Mouse (Mus musculus): ENCODE measurements around the gene Tnfrsf1a. TPM values are rescaled to one million over a fixed set of nuclear protein-coding genes. Genes with fewer than 3 reads are reported as not detected.

Tnfrsf1a gene
- polyA plus RNA-seq, 1 experiment: 21.0 TPM

- Histone ChIP-seq H3K36me3 (ENCODE audit: control insufficient read depth, insufficient read depth, low read length) (no peaks in the 10 kb centered on the region), H3K27me3 (ENCODE audit: control insufficient read depth, insufficient read depth, low read length) (no peaks in the 10 kb centered on the region), H3K4me3 (ENCODE audit: control insufficient read depth, low read depth, low read length) (no peak overlapping the region), H3K27ac (ENCODE audit: control insufficient read depth, insufficient read depth, low read depth, low read length) (no peak overlapping the region), H3K4me1 (ENCODE audit: control insufficient read depth, insufficient read depth, low read length) (peaks cover 15% of the 10 kb centered on the region)
- no peak for TF ChIP-seq POLR2A (IDR thresholded peaks at IDR 0.05; ENCODE audit: control insufficient read depth, low read depth, low read length)
- no peak for TF ChIP-seq CTCF (IDR thresholded peaks at IDR 0.05; ENCODE audit: control insufficient read depth, insufficient read depth, insufficient replicate concordance, low read depth, low read length)
These were observed 13.9 kb downstream of the Tnfrsf1a start for GRCm38 (mm10) chr6:125363021-125363420.

GRCm38 (mm10) chr6:125363451-125364242 is 14.5 kb downstream of the Tnfrsf1a start:
- TF ChIP-seq POLR2A (IDR thresholded peaks at IDR 0.05; ENCODE audit: control insufficient read depth, low read depth, low read length): no peak
- no peak for TF ChIP-seq CTCF (IDR thresholded peaks at IDR 0.05; ENCODE audit: control insufficient read depth, insufficient read depth, insufficient replicate concordance, low read depth, low read length)
- Histone ChIP-seq H3K4me1 (ENCODE audit: control insufficient read depth, insufficient read depth, low read length) (peaks cover 15% of the 10 kb centered on the region), H3K27me3 (ENCODE audit: control insufficient read depth, insufficient read depth, low read length) (no peaks in the 10 kb centered on the region), H3K36me3 (ENCODE audit: control insufficient read depth, insufficient read depth, low read length) (no peaks in the 10 kb centered on the region), H3K4me3 (ENCODE audit: control insufficient read depth, low read depth, low read length) (no peak overlapping the region), H3K27ac (ENCODE audit: control insufficient read depth, insufficient read depth, low read depth, low read length) (no peak overlapping the region)

- Histone ChIP-seq H3K4me1 (ENCODE audit: control insufficient read depth, insufficient read depth, low read length) (peaks cover 15% of the 10 kb centered on the region), H3K27me3 (ENCODE audit: control insufficient read depth, insufficient read depth, low read length) (no peaks in the 10 kb centered on the region), H3K4me3 (ENCODE audit: control insufficient read depth, low read depth, low read length) (no peak overlapping the region), H3K27ac (ENCODE audit: control insufficient read depth, insufficient read depth, low read depth, low read length) (no peak overlapping the region), H3K36me3 (ENCODE audit: control insufficient read depth, insufficient read depth, low read length) (no peaks in the 10 kb centered on the region)
- TF ChIP-seq CTCF (IDR thresholded peaks at IDR 0.05; ENCODE audit: control insufficient read depth, insufficient read depth, insufficient replicate concordance, low read depth, low read length): 0 out of 2 replicates have a peak, but pooled peaks have one; percentile 15
- no peak for TF ChIP-seq POLR2A (IDR thresholded peaks at IDR 0.05; ENCODE audit: control insufficient read depth, low read depth, low read length)
These were observed 15.3 kb downstream of the Tnfrsf1a start for GRCm38 (mm10) chr6:125364448-125364847.

- Histone ChIP-seq H3K27me3 (ENCODE audit: control insufficient read depth, insufficient read depth, low read length) (no peaks in the 10 kb centered on the region), H3K27ac (ENCODE audit: control insufficient read depth, insufficient read depth, low read depth, low read length) (no peak overlapping the region), H3K36me3 (ENCODE audit: control insufficient read depth, insufficient read depth, low read length) (no peaks in the 10 kb centered on the region), H3K4me1 (ENCODE audit: control insufficient read depth, insufficient read depth, low read length) (peaks cover 15% of the 10 kb centered on the region), H3K4me3 (ENCODE audit: control insufficient read depth, low read depth, low read length) (no peak overlapping the region)
- no peak for TF ChIP-seq CTCF (IDR thresholded peaks at IDR 0.05; ENCODE audit: control insufficient read depth, insufficient read depth, insufficient replicate concordance, low read depth, low read length)
- no peak for TF ChIP-seq POLR2A (IDR thresholded peaks at IDR 0.05; ENCODE audit: control insufficient read depth, low read depth, low read length)
These were observed 16.4 kb downstream of the Tnfrsf1a start for GRCm38 (mm10) chr6:125365522-125365921.

GRCm38 (mm10) chr6:125366133-125366532 is 17.0 kb downstream of the Tnfrsf1a start:
- H3K4me3 ChIP-seq (ENCODE audit: control insufficient read depth, low read depth, low read length): no peak overlapping the region
- no peaks in the 10 kb centered on the region for H3K36me3 ChIP-seq (ENCODE audit: control insufficient read depth, insufficient read depth, low read length)
- TF ChIP-seq CTCF (IDR thresholded peaks at IDR 0.05; ENCODE audit: control insufficient read depth, insufficient read depth, insufficient replicate concordance, low read depth, low read length) (no peak), POLR2A (IDR thresholded peaks at IDR 0.05; ENCODE audit: control insufficient read depth, low read depth, low read length) (no peak)
- no peak overlapping the region for H3K27ac ChIP-seq (ENCODE audit: control insufficient read depth, insufficient read depth, low read depth, low read length)
- no peaks in the 10 kb centered on the region for H3K27me3 ChIP-seq (ENCODE audit: control insufficient read depth, insufficient read depth, low read length)
- H3K4me1 ChIP-seq (ENCODE audit: control insufficient read depth, insufficient read depth, low read length): peaks cover 15% of the 10 kb centered on the region

GRCm38 (mm10) chr6:125367758-125368371 is 18.7 kb downstream of the Tnfrsf1a start:
- TF ChIP-seq POLR2A (IDR thresholded peaks at IDR 0.05; ENCODE audit: control insufficient read depth, low read depth, low read length) (no peak), CTCF (IDR thresholded peaks at IDR 0.05; ENCODE audit: control insufficient read depth, insufficient read depth, insufficient replicate concordance, low read depth, low read length) (no peak)
- Histone ChIP-seq H3K4me1 (ENCODE audit: control insufficient read depth, insufficient read depth, low read length) (peaks cover 5% of the 10 kb centered on the region; the same call in 1 of the 2 replicates), H3K36me3 (ENCODE audit: control insufficient read depth, insufficient read depth, low read length) (no peaks in the 10 kb centered on the region), H3K27ac (ENCODE audit: control insufficient read depth, insufficient read depth, low read depth, low read length) (no peak overlapping the region), H3K27me3 (ENCODE audit: control insufficient read depth, insufficient read depth, low read length) (no peaks in the 10 kb centered on the region), H3K4me3 (ENCODE audit: control insufficient read depth, low read depth, low read length) (no peak overlapping the region)

- Histone ChIP-seq H3K4me3 (ENCODE audit: control insufficient read depth, low read depth, low read length) (no peak overlapping the region), H3K27ac (ENCODE audit: control insufficient read depth, insufficient read depth, low read depth, low read length) (no peak overlapping the region), H3K27me3 (ENCODE audit: control insufficient read depth, insufficient read depth, low read length) (no peaks in the 10 kb centered on the region), H3K4me1 (ENCODE audit: control insufficient read depth, insufficient read depth, low read length) (peaks cover 6% of the 10 kb centered on the region), H3K36me3 (ENCODE audit: control insufficient read depth, insufficient read depth, low read length) (no peaks in the 10 kb centered on the region)
- no peak for TF ChIP-seq POLR2A (IDR thresholded peaks at IDR 0.05; ENCODE audit: control insufficient read depth, low read depth, low read length)
- no peak for TF ChIP-seq CTCF (IDR thresholded peaks at IDR 0.05; ENCODE audit: control insufficient read depth, insufficient read depth, insufficient replicate concordance, low read depth, low read length)
These were observed 27.9 kb downstream of the Tnfrsf1a start for GRCm38 (mm10) chr6:125377042-125377441.
